Mouse (Mus musculus) stomach, postnatal 0 days (tissue): Measurements from ENCODE around the gene Gng7.
"Not testable (repeated sequence)": the region's sequence is repeated elsewhere in the genome, so short reads cannot be mapped to it uniquely, and the experiment has no call there.

Source experiments
- CTCF ChIP-seq: IDR thresholded peaks from 2 replicates; pipeline ENCODE4 v1.5.1; 2016; ENCODE audit warnings: antibody characterized with exemption, low read depth, mild to moderate bottlenecking, moderate library complexity
- EP300 ChIP-seq: optimal IDR thresholded peaks from 2 replicates; pipeline ENCODE3; 2016; ENCODE audit warnings: antibody characterized with exemption

DNA sequence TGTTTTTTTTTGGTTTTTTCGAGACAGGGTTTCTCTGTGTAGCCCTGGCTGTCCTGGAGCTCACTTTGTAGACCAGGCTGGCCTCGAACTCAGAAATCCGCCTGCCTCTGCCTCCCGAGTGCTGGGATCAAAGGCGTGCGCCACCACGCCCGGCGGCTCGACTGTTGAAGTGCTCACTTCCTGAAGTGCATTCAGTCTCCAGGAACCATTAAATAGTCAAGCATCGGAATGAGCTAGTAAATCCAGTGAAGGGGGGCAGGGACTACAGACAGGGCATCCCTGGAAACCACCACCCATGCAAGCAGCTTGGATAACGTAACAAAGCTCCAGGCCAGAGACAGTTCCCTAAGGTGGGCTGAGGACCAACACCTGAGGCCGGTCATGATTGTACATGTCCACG, 30.5 kb upstream of the Gng7 start:
- not testable (repeated sequence) for TF ChIP-seq CTCF, EP300
